Mouse (Mus musculus) B cell, adult (primary cell): ENCODE measurements around the gene Atg14. TPM values are rescaled to one million over a fixed set of nuclear protein-coding genes. Genes with fewer than 3 reads are reported as not detected.

ENCODE experiments used
- total RNA-seq: library from RNA; stranded (reverse); gene quantifications from 4 replicates; pipeline ENCODE4 v1.2.4, GENCODE M21; 2023; ENCODE audit not compliant: inconsistent age

Gene Atg14
- 22.1 to 36.5 TPM (median 28.3 TPM) in 4 replicates for total RNA-seq

GRCm38 (mm10) chr14:47570549-47570948, at the start of gene Atg14:
TSS of gene Atg14 (minus strand) at chr14:47570649.

Other genes with a start within 250 kb of the Atg14 start
- gene Lgals3, start 202.9 kb downstream of the Atg14 start, total RNA-seq, result 3.1 to 5.9 TPM (median 3.8 TPM) in 4 replicates
- 5.9 to 10.2 TPM (median 7.4 TPM) in 4 replicates for gene Dlgap5, start 152.2 kb downstream of the Atg14 start, total RNA-seq
- gene Fbxo34, start 120.2 kb downstream of the Atg14 start, total RNA-seq, result 13.6 to 19.2 TPM (median 16.5 TPM) in 4 replicates
- gene Ktn1, start 77.8 kb upstream of the Atg14 start, total RNA-seq, result 110 to 114 TPM (median 110 TPM) in 4 replicates